Mouse (Mus musculus): ENCODE data around the gene Gm20777. TPM values are rescaled to one million over a fixed set of nuclear protein-coding genes. Genes with fewer than 3 reads are reported as not detected.
"Not testable (repeated sequence)": the region's sequence is repeated elsewhere in the genome, so short reads cannot be mapped to it uniquely, and the experiment has no call there.

Gm20777 gene
- not detected for total RNA-seq (2021)

DNA sequence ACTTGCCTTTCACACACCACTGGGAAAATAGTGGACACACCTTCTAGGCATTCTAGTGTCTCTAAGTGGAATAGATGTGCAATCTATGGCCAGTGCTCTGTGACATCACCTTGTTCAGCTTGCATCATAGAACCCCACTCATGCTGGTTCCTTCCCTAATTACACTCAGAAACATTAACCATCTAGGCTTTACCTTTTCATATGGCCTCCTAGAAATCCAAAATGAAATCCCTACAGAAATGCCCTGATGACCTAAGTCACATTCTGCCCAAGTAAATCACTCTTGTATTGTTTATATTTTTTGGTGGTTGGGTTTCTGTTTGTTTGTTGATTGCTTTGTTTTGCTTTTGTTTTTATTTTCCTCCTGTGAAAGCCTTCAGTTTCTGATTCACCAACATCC, at the start of gene Gm20777:
Gene Gm20777, minus strand, starts transcription at position 101 of the 400 bp plus-strand sequence.
- intact Hi-C loops (cut with DNase I); DNase-seq: not testable (repeated sequence)

DNA sequence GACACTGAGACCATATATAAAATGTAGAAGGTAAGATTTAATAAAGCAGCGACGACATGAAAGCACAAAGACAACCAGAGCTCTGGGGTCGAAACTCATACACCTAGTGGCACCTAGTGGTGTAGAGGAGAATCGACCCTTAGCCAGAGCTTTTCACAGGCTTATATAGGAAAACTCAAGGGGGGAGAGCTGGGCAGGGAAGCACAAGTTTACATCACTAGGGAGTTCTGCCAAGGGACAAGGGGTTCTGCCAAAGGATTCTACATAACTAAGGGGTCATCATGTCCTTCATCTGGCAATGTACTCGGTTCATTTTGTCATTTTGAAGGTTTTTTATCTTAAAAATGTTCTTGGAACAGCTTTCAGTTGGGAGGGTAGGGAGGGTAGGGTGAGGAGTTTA, 42.7 kb downstream of the Gm20777 start:
- intact Hi-C loops (cut with DNase I) = not testable (repeated sequence)
- DNase-seq = peak; percentile 37 to 52

GRCm38 (mm10) chrY:10708761-10709160, 43.5 kb downstream of the Gm20777 start:
- intact Hi-C loops (cut with DNase I); DNase-seq: not testable (repeated sequence)

DNA sequence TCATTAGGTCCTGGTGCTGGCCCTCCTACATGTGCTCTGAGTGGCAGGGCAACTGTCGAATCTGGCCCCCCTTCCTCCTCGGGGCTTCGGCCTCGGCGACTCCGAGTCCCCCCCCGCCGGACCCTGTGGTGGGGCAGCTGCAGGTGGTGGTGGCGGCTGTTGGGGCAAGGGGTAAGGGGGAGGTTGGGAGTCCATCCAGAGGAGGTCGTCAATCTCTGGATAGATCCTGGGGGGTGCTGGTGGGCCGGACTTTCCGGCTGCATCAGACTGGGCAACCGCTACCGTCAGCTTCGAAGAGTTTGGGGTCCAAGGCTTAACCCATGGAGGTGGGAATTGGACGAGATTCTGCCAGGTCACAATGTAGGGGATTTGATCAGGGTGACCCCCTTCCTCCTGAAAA, 44.0 kb downstream of the Gm20777 start:
- DNase-seq; intact Hi-C loops (cut with DNase I): not testable (repeated sequence)

DNA sequence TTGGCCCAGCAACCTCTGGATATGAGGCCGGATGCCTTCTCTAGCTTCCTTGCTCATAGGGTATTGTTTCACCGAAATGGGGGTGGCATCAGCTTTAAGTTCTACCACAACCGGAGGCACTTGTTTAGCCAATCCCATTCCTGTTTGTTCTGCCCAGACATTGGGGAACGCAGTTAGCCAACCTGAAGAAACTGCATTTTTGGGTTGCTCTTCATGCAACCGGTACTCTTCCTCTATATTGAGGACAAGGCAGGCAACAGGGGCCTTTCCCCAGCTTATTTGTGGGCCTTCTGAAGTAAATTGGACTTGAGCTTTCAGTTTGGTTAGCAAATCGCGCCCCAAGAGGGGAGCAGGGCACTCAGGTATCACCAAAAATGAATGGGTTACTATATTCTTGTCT, 45.6 kb downstream of the Gm20777 start:
- DNase-seq; intact Hi-C loops (cut with DNase I): not testable (repeated sequence)

Other genes with a start within 250 kb of the Gm20777 start
- gene Gm20737, start 216.4 kb downstream of the Gm20777 start, total RNA-seq (2021) = not detected
- not detected for gene Gm21775, start 199.0 kb downstream of the Gm20777 start, total RNA-seq (2021)
- gene Gm21900, start 136.1 kb downstream of the Gm20777 start, total RNA-seq (2021) = not detected